Mouse (Mus musculus): Measurements from ENCODE around the gene Gm27027. TPM values are rescaled to one million over a fixed set of nuclear protein-coding genes. Genes with fewer than 3 reads are reported as not detected.
A peak's percentile ranks its signal among the peaks of the same experiment; 100 is the strongest.

Gm27027 gene
- polyA plus RNA-seq, 1 experiment: not detected

- peak; percentile 14 for DNase-seq
- WGBS: 50% methylated on average over 9 of the region's 9 CpGs
- no peak overlapping the region for H3K4me3 ChIP-seq (ENCODE audit: insufficient read depth, low read depth, low read length)
- no peak overlapping the region for H3K27ac ChIP-seq (ENCODE audit: insufficient read depth, low read depth, low read length)
- H3K27me3 ChIP-seq (replicated peaks; ENCODE audit: control insufficient read depth, insufficient read depth, low read length): no peaks in the 10 kb centered on the region
- TF ChIP-seq POLR2A (IDR thresholded peaks at IDR 0.05; ENCODE audit: low read depth, low read length): no peak
- TF ChIP-seq CTCF (conservative IDR thresholded peaks at IDR 0.05; ENCODE audit: insufficient read depth, insufficient read length, low read depth, low read length): no peak
- H3K4me1 ChIP-seq (ENCODE audit: control insufficient read depth, insufficient read depth, low read length): no peaks in the 10 kb centered on the region
- no peaks in the 10 kb centered on the region for H3K36me3 ChIP-seq (ENCODE audit: control insufficient read depth, insufficient read depth, low read length)
Measured at GRCm38 (mm10) chr2:93938534-93938933, 57.6 kb downstream of the Gm27027 start.

- no peaks in the 10 kb centered on the region for H3K36me3 ChIP-seq (ENCODE audit: control insufficient read depth, insufficient read depth, low read length)
- no peaks in the 10 kb centered on the region for H3K27me3 ChIP-seq (replicated peaks; ENCODE audit: control insufficient read depth, insufficient read depth, low read length)
- DNase-seq: no peak
- H3K4me3 ChIP-seq (ENCODE audit: insufficient read depth, low read depth, low read length): no peak overlapping the region
- 77% methylated on average over 10 of the region's 10 CpGs for WGBS
- TF ChIP-seq CTCF (conservative IDR thresholded peaks at IDR 0.05; ENCODE audit: insufficient read depth, insufficient read length, low read depth, low read length) (no peak), POLR2A (IDR thresholded peaks at IDR 0.05; ENCODE audit: low read depth, low read length) (no peak)
- no peak overlapping the region for H3K27ac ChIP-seq (ENCODE audit: insufficient read depth, low read depth, low read length)
- no peaks in the 10 kb centered on the region for H3K4me1 ChIP-seq (ENCODE audit: control insufficient read depth, insufficient read depth, low read length)
Measured at GRCm38 (mm10) chr2:93928866-93929265, 67.3 kb downstream of the Gm27027 start.

GRCm38 (mm10) chr2:93927701-93928437 lies 68.3 kb downstream of the Gm27027 start:
- Histone ChIP-seq H3K4me3 (ENCODE audit: insufficient read depth, low read depth, low read length) (no peak overlapping the region), H3K4me1 (ENCODE audit: control insufficient read depth, insufficient read depth, low read length) (no peaks in the 10 kb centered on the region), H3K27me3 (replicated peaks; ENCODE audit: control insufficient read depth, insufficient read depth, low read length) (no peaks in the 10 kb centered on the region), H3K36me3 (ENCODE audit: control insufficient read depth, insufficient read depth, low read length) (no peaks in the 10 kb centered on the region), H3K27ac (ENCODE audit: insufficient read depth, low read depth, low read length) (no peak overlapping the region)
- WGBS: 66% methylated on average over 13 of the region's 13 CpGs
- no peak for TF ChIP-seq POLR2A (IDR thresholded peaks at IDR 0.05; ENCODE audit: low read depth, low read length)
- TF ChIP-seq CTCF (conservative IDR thresholded peaks at IDR 0.05; ENCODE audit: insufficient read depth, insufficient read length, low read depth, low read length): no peak
- no peak for DNase-seq

GRCm38 (mm10) chr2:93926141-93926540 lies 70.0 kb downstream of the Gm27027 start:
- WGBS: 93% methylated on average over 8 of the region's 8 CpGs
- Histone ChIP-seq H3K4me3 (ENCODE audit: insufficient read depth, low read depth, low read length) (no peak overlapping the region), H3K36me3 (ENCODE audit: control insufficient read depth, insufficient read depth, low read length) (no peaks in the 10 kb centered on the region), H3K27me3 (replicated peaks; ENCODE audit: control insufficient read depth, insufficient read depth, low read length) (no peaks in the 10 kb centered on the region), H3K27ac (ENCODE audit: insufficient read depth, low read depth, low read length) (no peak overlapping the region), H3K4me1 (ENCODE audit: control insufficient read depth, insufficient read depth, low read length) (no peaks in the 10 kb centered on the region)
- no peak for DNase-seq
- TF ChIP-seq CTCF (conservative IDR thresholded peaks at IDR 0.05; ENCODE audit: insufficient read depth, insufficient read length, low read depth, low read length): no peak
- TF ChIP-seq POLR2A (IDR thresholded peaks at IDR 0.05; ENCODE audit: low read depth, low read length): no peak

- Histone ChIP-seq H3K27ac (ENCODE audit: insufficient read depth, low read depth, low read length) (no peak overlapping the region), H3K4me3 (ENCODE audit: insufficient read depth, low read depth, low read length) (no peak overlapping the region), H3K4me1 (ENCODE audit: control insufficient read depth, insufficient read depth, low read length) (no peaks in the 10 kb centered on the region), H3K27me3 (replicated peaks; ENCODE audit: control insufficient read depth, insufficient read depth, low read length) (no peaks in the 10 kb centered on the region), H3K36me3 (ENCODE audit: control insufficient read depth, insufficient read depth, low read length) (no peaks in the 10 kb centered on the region)
- DNase-seq: no peak
- WGBS: 88% methylated on average over 3 of the region's 3 CpGs
- TF ChIP-seq POLR2A (IDR thresholded peaks at IDR 0.05; ENCODE audit: low read depth, low read length) (no peak), CTCF (conservative IDR thresholded peaks at IDR 0.05; ENCODE audit: insufficient read depth, insufficient read length, low read depth, low read length) (no peak)
Measured at GRCm38 (mm10) chr2:93919093-93919492, 77.1 kb downstream of the Gm27027 start.

GRCm38 (mm10) chr2:93913552-93913951 lies 82.6 kb downstream of the Gm27027 start:
- no peak for DNase-seq
- TF ChIP-seq POLR2A (IDR thresholded peaks at IDR 0.05; ENCODE audit: low read depth, low read length) (no peak), CTCF (conservative IDR thresholded peaks at IDR 0.05; ENCODE audit: insufficient read depth, insufficient read length, low read depth, low read length) (no peak)
- no peaks in the 10 kb centered on the region for H3K4me1 ChIP-seq (ENCODE audit: control insufficient read depth, insufficient read depth, low read length)
- WGBS: 95% methylated on average over 2 of the region's 2 CpGs
- H3K36me3 ChIP-seq (ENCODE audit: control insufficient read depth, insufficient read depth, low read length): no peaks in the 10 kb centered on the region
- H3K27ac ChIP-seq (ENCODE audit: insufficient read depth, low read depth, low read length): no peak overlapping the region
- H3K4me3 ChIP-seq (ENCODE audit: insufficient read depth, low read depth, low read length): no peak overlapping the region
- H3K27me3 ChIP-seq (replicated peaks; ENCODE audit: control insufficient read depth, insufficient read depth, low read length): no peaks in the 10 kb centered on the region

GRCm38 (mm10) chr2:93911942-93912341 lies 84.2 kb downstream of the Gm27027 start:
- Histone ChIP-seq H3K4me1 (ENCODE audit: control insufficient read depth, insufficient read depth, low read length) (no peaks in the 10 kb centered on the region), H3K27ac (ENCODE audit: insufficient read depth, low read depth, low read length) (no peak overlapping the region), H3K4me3 (ENCODE audit: insufficient read depth, low read depth, low read length) (no peak overlapping the region), H3K27me3 (replicated peaks; ENCODE audit: control insufficient read depth, insufficient read depth, low read length) (no peaks in the 10 kb centered on the region), H3K36me3 (ENCODE audit: control insufficient read depth, insufficient read depth, low read length) (no peaks in the 10 kb centered on the region)
- 74% methylated on average over 10 of the region's 10 CpGs for WGBS
- TF ChIP-seq POLR2A (IDR thresholded peaks at IDR 0.05; ENCODE audit: low read depth, low read length): no peak
- no peak for TF ChIP-seq CTCF (conservative IDR thresholded peaks at IDR 0.05; ENCODE audit: insufficient read depth, insufficient read length, low read depth, low read length)
- DNase-seq: peak; percentile 66
